Mouse (Mus musculus): ENCODE data around the gene Scand1. TPM values are rescaled to one million over a fixed set of nuclear protein-coding genes. Genes with fewer than 3 reads are reported as not detected.

Scand1 gene
- total and polyA plus RNA-seq, 2 experiments from 2014 or later = 82.3 to 214 TPM

DNA sequence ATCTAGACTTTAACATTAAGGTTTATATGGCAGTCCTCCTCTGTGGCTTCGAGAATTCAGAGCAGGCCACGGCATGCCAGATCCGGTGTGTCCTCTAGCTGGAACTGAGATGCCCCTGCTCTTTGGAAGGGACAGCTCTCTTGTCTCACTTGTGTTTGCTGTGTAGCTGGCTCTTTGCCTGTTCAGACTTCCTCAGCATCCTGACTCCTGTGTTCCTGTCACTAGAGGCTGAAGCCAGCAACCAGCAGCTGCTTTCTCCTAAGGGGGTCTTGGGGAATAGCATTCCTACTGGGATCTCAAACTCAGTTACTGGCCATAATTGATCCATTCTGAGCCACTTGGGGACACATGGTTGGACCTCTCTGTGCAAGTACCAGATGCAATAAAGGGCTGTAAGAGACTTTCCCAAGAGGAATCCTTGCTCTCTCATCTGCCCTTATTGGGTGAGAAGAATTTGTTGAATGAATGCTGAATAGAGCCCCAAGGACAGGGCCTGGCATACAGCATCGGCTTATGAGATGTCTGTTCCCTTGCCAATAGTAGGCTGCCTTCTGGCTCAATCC is 36.9 kb upstream of the Scand1 start:
- no peak for ATAC-seq (ENCODE audit: insufficient read depth, low read depth)
- Histone ChIP-seq H3K4me3 (ENCODE audit: low read depth, low read length) (no peak overlapping the region), H3K4me2 (ENCODE audit: low read depth, low read length) (no peak overlapping the region), H3K4me1 (ENCODE audit: control insufficient read depth, insufficient read depth) (no peaks in the 10 kb centered on the region), H3K9me3 (replicated peaks; ENCODE audit: control insufficient read depth, low read length) (no peaks in the 10 kb centered on the region), H3K36me3 (replicated peaks; ENCODE audit: control insufficient read depth, insufficient read depth, low read length) (no peaks in the 10 kb centered on the region), H3K27ac (ENCODE audit: low read depth) (no peak overlapping the region), H3K27me3 (ENCODE audit: control insufficient read depth, insufficient read depth, low read length) (no peaks in the 10 kb centered on the region), H3K9ac (replicated peaks; ENCODE audit: low read depth, low read length) (no peak overlapping the region)
- 65% methylated on average over 4 of the region's 4 CpGs for WGBS
- DNase-seq (ENCODE audit: low spot score) = no peak
- TF ChIP-seq EP300 (IDR thresholded peaks at IDR 0.05; ENCODE audit: low read depth) = no peak
- TF ChIP-seq CTCF (IDR thresholded peaks at IDR 0.05; ENCODE audit: low read depth) = no peak

DNA sequence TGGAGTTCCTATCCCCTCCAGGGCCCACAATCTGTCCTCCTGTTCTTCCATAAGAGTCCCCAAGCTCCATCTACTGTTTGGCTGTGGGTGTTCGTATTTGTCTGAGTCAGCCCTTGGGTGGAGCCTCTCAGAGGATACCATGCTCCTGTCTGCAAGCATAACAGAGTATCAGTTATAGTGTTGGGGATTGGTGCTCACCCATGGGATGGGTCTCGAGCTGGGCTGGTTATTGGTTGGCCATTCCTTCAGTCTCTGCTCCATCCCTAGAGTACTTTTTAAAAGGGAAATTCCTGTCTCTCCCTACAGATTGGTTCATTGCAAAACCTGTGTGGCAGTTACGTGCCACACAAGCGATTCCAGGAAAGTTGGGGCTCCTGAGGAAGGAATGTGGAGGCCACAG is 36.3 kb upstream of the Scand1 start:
- Histone ChIP-seq H3K27me3 (ENCODE audit: control insufficient read depth, insufficient read depth, low read length) (no peaks in the 10 kb centered on the region), H3K4me2 (ENCODE audit: low read depth, low read length) (no peak overlapping the region), H3K36me3 (replicated peaks; ENCODE audit: control insufficient read depth, insufficient read depth, low read length) (no peaks in the 10 kb centered on the region), H3K9me3 (replicated peaks; ENCODE audit: control insufficient read depth, low read length) (no peaks in the 10 kb centered on the region), H3K9ac (replicated peaks; ENCODE audit: low read depth, low read length) (no peak overlapping the region), H3K4me1 (ENCODE audit: control insufficient read depth, insufficient read depth) (no peaks in the 10 kb centered on the region), H3K4me3 (ENCODE audit: low read depth, low read length) (no peak overlapping the region), H3K27ac (ENCODE audit: low read depth) (no peak overlapping the region)
- ATAC-seq (ENCODE audit: insufficient read depth, low read depth) = peak; percentile 20; the same call in 1 of the 2 replicates
- DNase-seq (ENCODE audit: low spot score) = no peak
- 71% methylated on average over 4 of the region's 4 CpGs for WGBS
- TF ChIP-seq EP300 (IDR thresholded peaks at IDR 0.05; ENCODE audit: low read depth) = no peak
- no peak for TF ChIP-seq CTCF (IDR thresholded peaks at IDR 0.05; ENCODE audit: low read depth)

DNA sequence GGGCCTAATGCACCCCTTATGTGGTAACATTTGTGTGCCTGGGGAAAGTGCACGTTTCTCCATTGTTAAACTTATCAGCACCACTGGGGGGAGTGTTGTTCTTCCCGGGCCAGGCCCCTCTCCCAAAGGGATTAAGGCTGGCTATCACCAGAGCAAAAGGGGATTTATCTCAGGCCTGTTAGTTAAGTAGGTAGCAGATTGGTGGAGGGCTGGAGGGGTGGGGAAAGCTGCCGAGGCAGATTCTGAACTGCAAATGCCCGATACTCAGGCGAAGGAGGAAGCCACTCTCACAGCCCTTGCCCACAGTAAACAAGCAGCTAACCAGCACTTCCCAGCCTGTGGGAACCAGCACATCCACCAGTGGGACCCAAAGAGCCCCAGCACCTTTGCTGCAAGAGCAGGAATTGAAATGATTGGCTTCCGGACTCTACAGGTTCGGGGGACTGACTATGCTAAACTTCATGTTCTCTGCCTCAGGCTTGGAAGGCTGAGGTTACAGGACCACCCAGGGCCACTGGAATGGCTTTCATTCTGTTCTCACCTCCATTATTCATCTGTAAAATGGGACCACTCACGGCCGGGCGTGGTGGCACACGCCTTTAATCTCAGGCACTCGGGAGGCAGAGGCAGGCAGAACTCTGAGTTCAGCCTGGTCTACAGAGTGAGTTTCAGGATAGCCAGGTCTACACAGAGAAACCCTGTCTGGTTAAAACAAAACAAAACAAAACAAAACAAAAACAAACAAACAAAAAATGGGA is 32.5 kb upstream of the Scand1 start:
- TF ChIP-seq EP300 (IDR thresholded peaks at IDR 0.05; ENCODE audit: low read depth) (no peak), CTCF (IDR thresholded peaks at IDR 0.05; ENCODE audit: low read depth) (peak; percentile 34; the same call in 1 of the 2 replicates)
- H3K27ac ChIP-seq (ENCODE audit: low read depth) = no peak overlapping the region
- H3K36me3 ChIP-seq (replicated peaks; ENCODE audit: control insufficient read depth, insufficient read depth, low read length) = no peaks in the 10 kb centered on the region
- no peaks in the 10 kb centered on the region for H3K4me1 ChIP-seq (ENCODE audit: control insufficient read depth, insufficient read depth)
- H3K4me3 ChIP-seq (ENCODE audit: low read depth, low read length) = no peak overlapping the region
- 49% methylated on average over 12 of the region's 12 CpGs for WGBS
- no peak overlapping the region; the same call in 1 of the 2 replicates for H3K4me2 ChIP-seq (ENCODE audit: low read depth, low read length)
- no peaks in the 10 kb centered on the region for H3K27me3 ChIP-seq (ENCODE audit: control insufficient read depth, insufficient read depth, low read length)
- no peaks in the 10 kb centered on the region for H3K9me3 ChIP-seq (replicated peaks; ENCODE audit: control insufficient read depth, low read length)
- DNase-seq (ENCODE audit: low spot score) (peak; percentile 26), ATAC-seq (ENCODE audit: insufficient read depth, low read depth) (no peak; the same call in 1 of the 2 replicates)
- no peak overlapping the region for H3K9ac ChIP-seq (replicated peaks; ENCODE audit: low read depth, low read length)

DNA sequence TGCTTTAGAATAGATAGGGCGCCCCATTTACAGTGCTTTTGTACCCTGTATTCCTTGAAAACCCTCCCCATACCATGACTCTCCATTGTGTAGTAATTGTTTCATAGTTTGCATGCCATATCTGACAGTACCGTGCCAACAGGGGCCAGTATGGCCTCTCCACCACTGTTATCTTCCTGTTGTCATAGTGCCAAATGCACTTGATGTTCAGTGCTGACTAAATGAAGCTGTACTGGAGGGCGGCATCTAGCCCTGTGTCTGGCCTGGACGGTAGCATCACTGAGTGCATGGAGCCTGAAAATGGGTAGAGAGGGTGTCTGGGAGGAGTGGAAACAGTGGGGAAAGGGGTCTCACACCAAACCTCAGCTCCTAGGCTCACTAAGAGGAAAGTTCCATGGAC is 27.6 kb upstream of the Scand1 start:
- no peak for ATAC-seq (ENCODE audit: insufficient read depth, low read depth)
- no peak for TF ChIP-seq EP300 (IDR thresholded peaks at IDR 0.05; ENCODE audit: low read depth)
- no peak for TF ChIP-seq CTCF (IDR thresholded peaks at IDR 0.05; ENCODE audit: low read depth)
- Histone ChIP-seq H3K4me2 (ENCODE audit: low read depth, low read length) (no peak overlapping the region), H3K4me1 (ENCODE audit: control insufficient read depth, insufficient read depth) (no peaks in the 10 kb centered on the region), H3K9me3 (replicated peaks; ENCODE audit: control insufficient read depth, low read length) (no peaks in the 10 kb centered on the region), H3K36me3 (replicated peaks; ENCODE audit: control insufficient read depth, insufficient read depth, low read length) (no peaks in the 10 kb centered on the region), H3K27ac (ENCODE audit: low read depth) (no peak overlapping the region), H3K27me3 (ENCODE audit: control insufficient read depth, insufficient read depth, low read length) (no peaks in the 10 kb centered on the region), H3K4me3 (ENCODE audit: low read depth, low read length) (no peak overlapping the region), H3K9ac (replicated peaks; ENCODE audit: low read depth, low read length) (no peak overlapping the region)
- WGBS = 46% methylated on average over 4 of the region's 4 CpGs
- no peak for DNase-seq (ENCODE audit: low spot score)

DNA sequence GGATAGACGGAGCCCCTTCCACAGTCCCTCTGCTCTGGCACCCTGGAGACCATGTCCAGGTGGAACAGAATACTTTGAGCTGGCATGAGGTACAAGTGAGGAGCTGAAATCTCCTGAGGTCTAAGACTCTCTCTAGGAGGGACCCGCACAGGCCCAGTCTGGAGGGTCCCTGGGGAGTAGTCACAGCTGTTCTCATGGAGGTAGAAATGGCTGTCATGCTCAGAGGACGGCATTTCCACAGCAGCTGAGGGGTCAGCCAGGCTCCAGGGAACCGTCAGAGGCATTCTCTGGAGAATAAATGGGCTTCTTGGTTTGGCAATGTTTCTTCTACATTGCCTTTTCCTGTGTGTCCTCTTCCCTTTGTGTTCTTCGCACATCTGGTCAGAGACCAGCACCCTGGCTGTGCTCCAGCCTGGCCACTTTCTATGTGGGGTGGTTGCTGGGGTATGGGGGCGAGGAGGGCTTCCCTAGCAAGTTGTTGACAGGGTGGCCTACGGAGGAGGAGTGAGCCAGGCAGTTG is 19.0 kb upstream of the Scand1 start:
- Histone ChIP-seq H3K27me3 (ENCODE audit: control insufficient read depth, insufficient read depth, low read length) (no peaks in the 10 kb centered on the region), H3K4me1 (ENCODE audit: control insufficient read depth, insufficient read depth) (no peaks in the 10 kb centered on the region), H3K9ac (replicated peaks; ENCODE audit: low read depth, low read length) (no peak overlapping the region), H3K27ac (ENCODE audit: low read depth) (no peak overlapping the region), H3K4me3 (ENCODE audit: low read depth, low read length) (no peak overlapping the region), H3K4me2 (ENCODE audit: low read depth, low read length) (no peak overlapping the region), H3K9me3 (replicated peaks; ENCODE audit: control insufficient read depth, low read length) (no peaks in the 10 kb centered on the region), H3K36me3 (replicated peaks; ENCODE audit: control insufficient read depth, insufficient read depth, low read length) (no peaks in the 10 kb centered on the region)
- DNase-seq (ENCODE audit: low spot score) (no peak), ATAC-seq (ENCODE audit: insufficient read depth, low read depth) (no peak)
- TF ChIP-seq CTCF (IDR thresholded peaks at IDR 0.05; ENCODE audit: low read depth) (no peak), EP300 (IDR thresholded peaks at IDR 0.05; ENCODE audit: low read depth) (no peak)
- WGBS = 60% methylated on average over 7 of the region's 7 CpGs
